Mouse (Mus musculus) macrophage (primary cell): ENCODE measurements around the gene Rere. TPM values are rescaled to one million over a fixed set of nuclear protein-coding genes. Genes with fewer than 3 reads are reported as not detected.
A peak's percentile ranks its signal among the peaks of the same experiment; 100 is the strongest.

Experiments
- H3K27ac ChIP-seq: fragments of 350-480 bp; formaldehyde crosslinking; 2 replicates; pipeline ENCODE4 v1.9.0; 2021
- H3K36me3 ChIP-seq: fragments of 350-480 bp; formaldehyde crosslinking; 2 replicates; pipeline ENCODE4 v1.9.0; 2021; ENCODE audit errors: inconsistent target
- H3K4me3 ChIP-seq: fragments of 350-480 bp; formaldehyde crosslinking; 2 replicates; pipeline ENCODE4 v1.9.0; 2021; ENCODE audit errors: inconsistent target
- H3K79me2 ChIP-seq: fragments of 350-480 bp; formaldehyde crosslinking; 2 replicates; pipeline ENCODE4 v1.9.0; 2021; ENCODE audit errors: inconsistent target
- WGBS: methylation state at CpG from one replicate; pipeline ENCODE4 v1.1.7; 2026; ENCODE audit warnings: inconsistent platforms; ENCODE audit not compliant: missing documents; 5-methylcytosine and 5-hydroxymethylcytosine counted together
- polyA plus RNA-seq: library from polyadenylated mRNA; stranded (reverse); fragments of 250-400 nt; gene quantifications from 3 replicates; pipeline ENCODE4 v1.2.4, GENCODE M21; 2018; ENCODE audit warnings: inconsistent platforms

Gene Rere
- polyA plus RNA-seq, 1 experiment from 2014 or later = 55.3 TPM

DNA sequence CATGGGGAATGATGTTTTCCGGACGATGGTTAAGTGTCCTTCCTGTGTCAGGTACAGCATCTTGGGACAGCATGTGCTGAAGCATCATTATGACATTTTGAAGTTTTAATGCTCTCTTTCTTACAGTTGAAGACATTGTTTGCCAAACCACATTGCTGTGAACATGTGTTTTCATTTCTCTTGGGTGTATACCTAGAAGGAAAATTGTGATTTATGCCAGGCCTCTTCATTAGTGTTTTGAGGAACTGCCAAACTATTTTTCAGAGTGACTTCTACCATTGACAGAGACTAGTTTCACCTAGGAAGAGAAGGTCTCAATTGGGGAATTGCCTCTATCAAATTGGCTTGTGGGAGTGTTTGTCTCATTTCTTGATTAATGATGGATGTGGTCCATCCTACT, 44.6 kb downstream of the Rere start:
- H3K79me2 ChIP-seq = no peaks in the 10 kb centered on the region; the same call in 1 of the 2 replicates
- no peak overlapping the region for H3K4me3 ChIP-seq
- H3K27ac ChIP-seq = no peak overlapping the region
- WGBS = 94% methylated on average over 2 of the region's 2 CpGs
- no peaks in the 10 kb centered on the region for H3K36me3 ChIP-seq

DNA sequence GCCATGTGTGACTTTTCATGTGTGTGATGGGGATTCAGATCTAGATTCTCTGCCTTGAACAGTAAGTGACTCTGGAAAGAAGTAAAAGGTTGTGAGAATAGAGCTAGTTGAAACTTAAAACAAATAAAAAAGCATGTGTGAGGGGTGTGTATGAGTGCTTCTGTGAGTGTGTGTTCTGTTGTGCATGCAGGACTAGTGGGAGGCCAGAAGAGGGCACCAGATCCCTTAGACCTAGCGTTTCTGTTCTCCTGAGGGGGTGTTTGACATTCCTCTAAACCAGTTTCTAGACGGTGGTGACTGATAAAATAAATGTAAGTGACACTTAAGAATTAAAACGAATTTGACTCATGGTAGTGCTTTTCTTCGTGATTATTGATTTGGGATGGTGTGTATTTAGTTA, 46.0 kb downstream of the Rere start:
- no peak overlapping the region for H3K27ac ChIP-seq
- WGBS = 91% methylated on average over 4 of the region's 4 CpGs
- H3K4me3 ChIP-seq = no peak overlapping the region
- no peaks in the 10 kb centered on the region; the same call in 1 of the 2 replicates for H3K79me2 ChIP-seq
- no peaks in the 10 kb centered on the region for H3K36me3 ChIP-seq

DNA sequence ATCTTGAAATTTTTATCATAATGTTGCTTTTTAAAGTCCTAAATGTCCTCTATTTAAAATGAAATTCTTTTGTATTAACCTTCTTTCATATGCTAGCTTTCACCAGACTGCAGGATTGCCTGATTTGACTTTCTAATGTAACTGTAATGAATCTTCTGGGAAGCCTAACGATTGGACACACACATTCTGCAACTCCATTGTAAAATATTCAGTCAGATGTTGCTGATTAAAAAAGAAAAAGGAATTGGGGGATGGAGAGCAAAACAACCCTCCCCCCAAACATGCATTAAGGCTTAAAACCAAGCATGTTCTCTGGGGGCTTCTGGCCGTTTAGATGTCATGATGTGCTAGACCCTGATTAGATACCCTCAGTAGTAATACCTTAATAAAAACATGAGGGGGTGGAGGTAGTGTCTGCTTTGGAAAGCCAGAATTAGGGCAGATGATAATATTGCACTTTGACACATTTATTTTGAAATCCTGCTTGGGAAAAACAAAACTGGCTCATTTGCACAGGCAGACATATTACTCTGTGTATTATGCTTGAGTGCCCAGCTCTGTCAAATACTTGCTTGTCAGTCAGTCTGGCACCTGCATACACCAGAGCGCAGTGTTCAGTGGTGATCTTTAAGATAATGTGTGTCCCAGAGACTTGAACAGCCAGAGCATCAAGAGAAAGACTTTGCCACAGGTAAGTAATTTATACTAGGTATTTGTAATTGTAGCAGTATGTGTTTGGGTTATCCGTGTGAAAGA, 52.7 kb downstream of the Rere start:
- Histone ChIP-seq H3K27ac (no peak overlapping the region), H3K79me2 (no peaks in the 10 kb centered on the region), H3K4me3 (no peak overlapping the region), H3K36me3 (no peaks in the 10 kb centered on the region)
- 97% methylated on average over 3 of the region's 4 CpGs for WGBS

DNA sequence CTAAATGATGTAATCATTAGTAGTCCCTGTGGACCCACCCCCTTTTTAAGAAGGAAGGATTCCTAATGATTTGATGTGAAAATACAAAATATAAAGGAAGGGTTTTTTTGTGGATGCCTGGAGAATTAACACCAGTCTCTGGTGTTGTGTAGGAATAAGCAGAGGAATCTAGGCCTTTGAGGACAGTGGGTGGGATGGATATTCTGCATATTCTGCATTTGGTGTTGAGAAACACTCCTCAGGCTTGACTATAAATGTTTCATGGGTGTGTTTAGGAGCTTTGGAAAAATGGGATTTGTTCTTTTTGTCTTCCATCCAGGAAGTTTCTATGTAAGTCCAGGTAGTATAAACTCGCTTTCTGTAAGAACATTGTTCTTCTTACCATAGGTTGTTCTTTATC, 55.8 kb downstream of the Rere start:
- H3K36me3 ChIP-seq = no peaks in the 10 kb centered on the region
- 80% methylated on average over 1 of the region's 1 CpGs for WGBS
- H3K4me3 ChIP-seq = no peak overlapping the region
- no peak overlapping the region for H3K27ac ChIP-seq
- H3K79me2 ChIP-seq = no peaks in the 10 kb centered on the region

DNA sequence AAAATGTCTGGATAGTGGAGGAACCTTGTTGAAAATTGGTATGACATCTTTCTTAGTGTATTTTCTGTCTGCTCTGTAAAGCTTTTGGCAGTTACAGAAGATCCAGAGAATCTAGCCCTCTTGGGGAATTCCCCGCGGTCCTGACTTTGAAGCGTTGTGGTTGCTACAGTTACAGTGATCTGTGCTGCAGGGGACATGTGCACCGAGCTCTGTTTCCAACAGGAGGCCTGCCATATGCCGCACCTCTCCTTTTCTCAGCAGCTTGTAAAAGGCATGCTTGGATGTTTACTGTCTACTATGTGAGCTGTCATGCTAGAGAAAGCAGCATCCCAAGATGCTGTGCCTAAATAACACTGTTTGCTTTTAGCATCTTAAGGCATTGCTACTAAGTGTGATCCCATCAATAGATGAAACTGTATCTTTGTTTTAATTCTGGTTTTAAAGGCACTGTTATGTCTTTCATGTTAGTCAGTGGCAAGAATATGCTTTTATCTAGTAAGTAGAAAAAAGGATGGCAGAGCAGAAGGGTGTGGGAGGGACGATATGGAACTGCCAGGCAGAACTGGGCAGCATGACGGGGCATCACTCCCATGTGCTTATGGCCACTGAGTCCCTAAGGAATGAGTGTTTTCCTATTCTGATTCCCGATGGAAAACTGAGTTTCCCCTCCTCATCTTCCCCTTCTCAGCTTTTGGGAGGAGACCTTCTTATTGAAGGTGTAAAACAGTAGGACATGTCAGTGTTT, 57.6 kb downstream of the Rere start:
- Histone ChIP-seq H3K79me2 (no peaks in the 10 kb centered on the region), H3K4me3 (no peak overlapping the region)
- WGBS = 82% methylated on average over 8 of the region's 8 CpGs

DNA sequence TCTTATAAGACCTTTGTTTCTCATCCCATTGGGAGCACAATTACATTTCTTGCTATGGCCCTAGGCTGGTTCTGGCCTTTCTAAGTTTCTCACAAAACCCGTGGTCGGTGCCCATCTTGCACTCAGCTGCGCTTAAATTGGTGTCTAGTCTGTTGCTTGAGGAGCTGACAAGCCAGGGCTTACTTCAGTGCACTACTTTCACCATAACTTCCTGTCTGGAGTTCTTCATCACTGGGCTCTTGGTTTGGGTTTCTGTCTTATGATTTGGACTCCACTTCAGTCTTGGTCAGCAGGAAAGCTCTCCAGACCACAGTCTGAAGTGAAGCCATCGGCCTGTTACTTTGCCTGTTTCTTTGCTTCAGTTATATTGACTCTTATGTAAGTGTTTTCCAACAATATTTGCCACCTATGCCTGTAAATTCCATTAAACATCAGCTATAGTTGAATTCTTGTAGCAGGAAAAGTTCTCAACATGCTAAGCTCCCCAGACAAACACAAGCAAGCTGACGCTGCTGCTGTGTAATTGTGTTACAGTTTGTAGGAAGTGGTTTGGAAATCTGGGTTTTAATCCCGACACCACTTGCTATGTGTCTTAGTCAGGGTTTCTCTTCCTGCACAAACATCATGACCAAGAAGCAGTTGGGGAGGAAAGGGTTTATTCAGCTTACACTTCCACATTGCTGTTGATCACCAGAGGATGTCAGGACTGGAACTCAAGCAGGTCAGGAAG, 59.5 kb downstream of the Rere start:
- Histone ChIP-seq H3K36me3 (no peaks in the 10 kb centered on the region), H3K27ac (peak overlapping the region; percentile 71), H3K79me2 (no peaks in the 10 kb centered on the region), H3K4me3 (no peak overlapping the region)
- 20% methylated on average over 6 of the region's 6 CpGs for WGBS

More for the DNA sequence above, 57.6 kb downstream of the Rere start:
- Histone ChIP-seq H3K36me3 (no peaks in the 10 kb centered on the region), H3K27ac (no peak overlapping the region)

DNA sequence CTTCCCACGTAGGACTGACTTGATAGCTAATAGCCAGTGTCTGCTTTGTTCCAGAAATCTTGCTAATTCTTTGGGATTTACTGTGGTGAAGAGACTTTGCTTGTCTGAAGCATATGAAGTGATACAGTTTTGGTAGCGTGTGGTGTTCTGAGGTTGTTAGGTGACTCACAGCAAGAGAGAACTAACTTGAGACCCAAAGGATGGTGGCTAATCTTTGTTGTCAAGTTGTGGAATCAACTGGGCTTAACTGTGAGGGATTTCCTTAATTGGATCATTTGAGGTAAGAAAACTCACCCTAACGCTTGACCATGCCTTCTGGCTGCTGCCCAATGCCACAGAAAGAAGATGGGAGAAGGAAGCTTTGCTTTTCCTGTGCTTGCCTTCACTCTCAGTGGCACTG, 63.1 kb downstream of the Rere start:
- Histone ChIP-seq H3K36me3 (no peaks in the 10 kb centered on the region), H3K4me3 (no peak overlapping the region), H3K27ac (no peak overlapping the region), H3K79me2 (no peaks in the 10 kb centered on the region; the same call in 1 of the 2 replicates)
- WGBS = 71% methylated on average over 3 of the region's 3 CpGs

DNA sequence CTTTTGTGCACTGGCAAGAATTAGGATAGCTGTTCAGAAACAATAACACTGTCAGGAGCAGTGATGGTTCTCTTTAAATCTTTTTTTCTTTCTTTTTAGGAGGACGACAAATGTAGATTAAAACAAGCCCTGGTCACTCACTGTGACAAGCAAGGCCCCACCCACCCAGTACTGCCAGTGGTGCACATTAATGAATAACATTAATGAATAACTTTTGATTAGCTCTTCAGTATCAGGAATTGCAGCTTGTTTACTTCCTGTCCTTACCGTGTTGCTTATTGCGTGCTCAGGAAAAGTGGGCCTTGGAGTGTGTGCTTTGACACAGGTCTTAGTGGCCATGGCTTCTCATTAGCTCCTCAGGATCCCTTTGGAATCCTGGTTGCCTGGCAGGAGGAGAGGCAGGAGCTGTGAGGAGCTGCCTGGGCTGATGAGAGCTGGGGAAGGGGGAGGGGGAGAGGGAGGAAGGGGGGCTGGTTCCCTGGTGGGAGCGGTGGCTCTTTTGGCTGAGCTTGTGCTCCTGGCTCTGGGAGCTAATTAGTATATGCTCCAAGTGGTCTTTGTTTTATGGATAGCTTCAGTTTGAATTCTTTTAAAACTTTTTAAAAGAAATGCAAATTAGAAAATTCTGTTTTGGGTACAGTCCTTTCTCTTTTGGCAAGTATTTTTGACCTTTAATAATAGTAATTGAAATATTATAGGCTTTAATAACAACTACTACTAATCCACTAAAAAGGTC, 65.4 kb downstream of the Rere start:
- H3K4me3 ChIP-seq = no peak overlapping the region
- H3K79me2 ChIP-seq = peaks cover 7% of the 10 kb centered on the region; the same call in 1 of the 2 replicates
- no peak overlapping the region for H3K27ac ChIP-seq
- H3K36me3 ChIP-seq = no peaks in the 10 kb centered on the region
- WGBS = 98% methylated on average over 4 of the region's 4 CpGs

DNA sequence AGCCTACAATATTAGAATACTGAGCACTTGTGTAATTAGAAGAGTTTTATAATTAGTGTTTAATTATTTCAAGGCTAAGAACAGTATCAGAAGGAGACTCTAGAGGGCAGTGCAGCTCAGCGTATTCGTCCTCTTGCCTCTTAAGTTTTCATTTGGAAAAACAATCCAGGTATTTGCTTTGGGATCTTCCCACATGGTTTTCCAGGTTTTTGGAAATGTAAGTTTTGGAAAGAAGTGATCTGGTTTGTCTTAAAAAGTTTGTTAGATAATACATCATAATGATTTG, 65.9 kb downstream of the Rere start:
- no peak overlapping the region for H3K27ac ChIP-seq
- peaks cover 7% of the 10 kb centered on the region; the same call in 1 of the 2 replicates for H3K79me2 ChIP-seq

DNA sequence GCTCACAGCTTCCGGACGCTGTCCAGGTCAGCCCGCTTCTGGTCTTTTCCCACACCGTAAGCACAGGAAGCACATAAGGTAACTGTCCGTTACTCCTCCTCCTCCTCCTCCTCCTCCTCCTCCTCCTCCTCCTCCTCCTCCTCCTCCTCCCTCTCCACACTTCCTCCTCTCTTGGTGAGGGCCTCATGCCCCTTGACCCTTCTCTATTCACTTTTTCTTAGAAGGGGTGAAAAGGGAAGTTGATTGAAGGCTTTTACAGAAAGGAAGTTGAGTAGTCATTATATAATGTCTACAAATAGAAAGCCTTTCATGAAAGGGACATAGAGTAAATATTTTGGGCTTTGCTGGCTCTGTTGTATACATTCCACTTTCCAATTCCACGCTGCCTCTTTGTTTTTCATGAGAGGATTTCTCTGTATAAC, 68.2 kb downstream of the Rere start:
- H3K36me3 ChIP-seq = no peaks in the 10 kb centered on the region
- peak overlapping the region; percentile 43 for H3K27ac ChIP-seq
- peaks cover 10% of the 10 kb centered on the region; the same call in 1 of the 2 replicates for H3K79me2 ChIP-seq
- WGBS = 17% methylated on average over 3 of the region's 6 CpGs
- H3K4me3 ChIP-seq = no peak overlapping the region

More for the DNA sequence above, 65.9 kb downstream of the Rere start:
- Histone ChIP-seq H3K4me3 (no peak overlapping the region), H3K36me3 (no peaks in the 10 kb centered on the region)
- WGBS = 30% methylated on average over 2 of the region's 2 CpGs

DNA sequence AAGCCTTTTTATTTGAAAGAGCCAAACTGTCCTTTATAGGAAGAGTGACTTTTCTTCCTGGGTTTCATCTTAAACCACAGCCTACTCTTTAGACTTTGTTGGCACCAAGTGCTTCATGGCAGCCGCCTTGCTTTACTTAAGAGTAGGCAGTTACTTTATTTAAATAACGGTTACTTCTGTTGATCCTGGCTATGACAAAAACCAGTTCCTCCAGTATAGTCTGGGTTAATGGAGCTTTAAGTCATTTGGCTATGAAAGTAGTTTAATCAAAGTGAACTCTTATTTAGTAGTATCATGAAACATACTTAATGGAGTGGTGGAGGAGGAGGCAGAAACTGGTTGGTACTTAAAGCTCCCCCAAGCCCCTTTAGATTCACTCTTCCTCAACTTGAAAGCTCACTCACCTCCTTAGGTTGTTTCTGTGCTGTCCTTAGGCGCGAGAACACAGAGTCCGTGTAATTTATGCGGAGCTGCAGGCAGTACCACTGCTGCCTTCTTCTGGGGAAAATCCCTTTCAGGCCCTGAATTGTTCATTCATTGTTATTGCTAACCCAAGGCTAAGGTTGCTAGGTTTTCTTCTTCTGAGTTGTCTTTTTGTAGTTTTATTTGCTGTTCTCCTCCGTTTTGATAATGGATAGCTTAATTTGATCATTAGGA, 70.1 kb downstream of the Rere start:
- WGBS = 66% methylated on average over 7 of the region's 7 CpGs
- Histone ChIP-seq H3K36me3 (no peaks in the 10 kb centered on the region), H3K79me2 (peaks cover 14% of the 10 kb centered on the region; the same call in 1 of the 2 replicates), H3K27ac (no peak overlapping the region), H3K4me3 (no peak overlapping the region)

DNA sequence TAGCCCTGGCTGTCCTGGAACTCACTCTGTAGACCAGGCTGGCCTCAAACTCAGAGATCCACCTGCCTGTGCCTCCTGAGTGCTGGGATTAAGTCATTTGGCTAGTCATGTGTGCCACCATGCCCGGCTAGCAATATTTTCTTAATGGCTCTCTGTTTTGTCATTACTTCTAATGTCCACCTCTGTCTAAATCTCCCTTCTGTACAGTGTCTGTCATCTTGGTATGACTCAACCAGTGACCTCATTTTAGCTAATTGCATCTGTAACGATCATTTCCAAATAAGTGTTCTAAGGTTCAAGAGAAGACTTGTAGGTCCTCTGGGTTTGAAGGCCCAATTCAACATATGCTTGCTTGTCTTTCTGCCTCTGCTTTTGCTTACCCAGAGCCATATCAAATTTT, 71.3 kb downstream of the Rere start:
- H3K27ac ChIP-seq = no peak overlapping the region

DNA sequence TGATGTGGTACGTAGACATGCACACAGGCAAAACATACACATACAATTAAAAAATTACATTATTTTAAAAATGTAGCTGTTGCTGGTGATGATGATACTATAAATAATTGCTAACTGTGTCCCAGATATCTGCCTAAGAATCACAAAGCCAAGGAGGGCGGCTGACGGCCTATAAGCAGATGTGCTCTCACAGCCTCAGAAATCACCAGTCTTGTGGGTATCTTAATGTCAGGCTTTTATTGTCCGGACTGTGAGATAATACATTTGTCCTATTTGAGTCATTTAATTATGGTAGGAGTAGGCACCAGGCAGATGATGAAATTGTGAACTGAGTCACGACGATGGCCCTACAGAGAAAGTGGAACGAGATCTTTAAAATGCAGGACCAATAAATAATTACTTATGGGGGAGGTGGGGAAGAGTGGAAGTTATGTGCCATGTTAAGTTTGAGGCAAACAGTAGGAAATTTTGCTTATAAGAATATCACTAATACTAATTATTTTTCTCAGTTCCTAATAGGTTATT, 72.0 kb downstream of the Rere start:
- peaks cover 14% of the 10 kb centered on the region; the same call in 1 of the 2 replicates for H3K79me2 ChIP-seq
- H3K27ac ChIP-seq = no peak overlapping the region
- WGBS = 90% methylated on average over 7 of the region's 7 CpGs
- H3K36me3 ChIP-seq = no peaks in the 10 kb centered on the region
- H3K4me3 ChIP-seq = no peak overlapping the region

More for the DNA sequence above, 71.3 kb downstream of the Rere start:
- H3K4me3 ChIP-seq = no peak overlapping the region
- WGBS = 83% methylated on average over 2 of the region's 2 CpGs
- peaks cover 14% of the 10 kb centered on the region; the same call in 1 of the 2 replicates for H3K79me2 ChIP-seq
- H3K36me3 ChIP-seq = no peaks in the 10 kb centered on the region
